Mouse (Mus musculus): ENCODE measurements around the gene Orai3. TPM values are rescaled to one million over a fixed set of nuclear protein-coding genes. Genes with fewer than 3 reads are reported as not detected.
A peak's percentile ranks its signal among the peaks of the same experiment; 100 is the strongest.

The Orai3 gene
- polyA plus RNA-seq, 1 experiment from 2014 or later, result 10.3 TPM

GRCm38 (mm10) chr7:127777474-127778266 is 8.1 kb downstream of the Orai3 start:
- Histone ChIP-seq H3K4me1 (replicated peaks) (peaks cover 29% of the 10 kb centered on the region), H3K27me3 (ENCODE audit: insufficient read depth, poor library complexity, severe bottlenecking) (no peaks in the 10 kb centered on the region), H3K4me3 (peak overlapping the region; percentile 94), H3K27ac (peak overlapping the region; percentile 100), H3K9me3 (no peaks in the 10 kb centered on the region), H3K36me3 (peaks cover 43% of the 10 kb centered on the region)
- 3% methylated on average over 66 of the region's 66 CpGs for WGBS
- peak; percentile 73 for DNase-seq (ENCODE audit: low spot score)

GRCm38 (mm10) chr7:127778350-127778749 is 8.7 kb downstream of the Orai3 start:
- DNase-seq (ENCODE audit: low spot score), result no peak
- Histone ChIP-seq H3K36me3 (peaks cover 50% of the 10 kb centered on the region), H3K4me3 (peak overlapping the region; percentile 94), H3K27ac (peak overlapping the region; percentile 100), H3K4me1 (replicated peaks) (peaks cover 29% of the 10 kb centered on the region), H3K9me3 (no peaks in the 10 kb centered on the region), H3K27me3 (ENCODE audit: insufficient read depth, poor library complexity, severe bottlenecking) (no peaks in the 10 kb centered on the region)
- 77% methylated on average over 4 of the region's 4 CpGs for WGBS

- Histone ChIP-seq H3K36me3 (peaks cover 100% of the 10 kb centered on the region), H3K27ac (no peak within 1 kb of the TSS), H3K27me3 (ENCODE audit: insufficient read depth, poor library complexity, severe bottlenecking) (no peaks in the 10 kb centered on the region), H3K4me1 (replicated peaks) (no peaks in the 10 kb centered on the region), H3K4me3 (no peak within 1 kb of the TSS), H3K9me3 (no peaks in the 10 kb centered on the region)
- DNase-seq (ENCODE audit: low spot score), result no peak
- 94% methylated on average over 7 of the region's 7 CpGs for WGBS
Observed at GRCm38 (mm10) chr7:127785308-127785707, 15.7 kb downstream of the Orai3 start, which contains the start of gene Gm49388. Gm49388 (plus strand) TSS chr7:127785608.

DNA sequence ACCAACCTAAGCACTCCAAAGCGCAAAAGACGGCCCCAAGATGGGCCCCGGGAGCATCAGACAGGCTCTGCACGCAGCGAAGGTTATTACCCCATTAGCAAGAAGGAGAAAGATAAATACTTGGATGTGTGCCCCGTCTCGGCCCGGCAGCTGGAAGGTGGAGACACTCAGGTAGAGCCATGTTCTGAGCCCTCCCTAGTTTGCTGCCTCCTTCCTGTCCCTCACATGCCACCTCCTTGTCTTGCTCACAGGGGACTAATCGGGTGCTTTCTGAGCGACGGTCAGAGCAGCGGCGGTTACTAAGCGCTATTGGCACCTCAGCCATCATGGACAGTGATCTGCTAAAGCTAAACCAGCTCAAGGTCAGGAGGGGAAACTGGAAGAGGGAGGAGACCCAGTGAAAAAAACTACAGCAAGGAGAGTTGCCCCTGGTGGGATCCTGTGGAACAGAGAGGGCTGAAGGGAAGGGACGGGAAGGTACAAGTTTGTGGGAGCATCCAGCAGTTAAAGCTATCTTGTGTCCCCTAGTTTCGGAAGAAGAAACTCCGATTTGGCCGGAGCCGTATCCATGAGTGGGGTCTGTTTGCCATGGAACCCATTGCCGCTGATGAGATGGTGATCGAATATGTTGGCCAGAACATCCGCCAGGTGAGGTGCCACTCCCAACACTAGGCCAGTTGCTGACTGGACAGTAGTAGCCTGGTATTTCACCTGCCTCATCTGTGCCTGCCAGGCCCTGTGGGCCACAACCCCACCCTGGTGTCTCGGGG is 27.6 kb downstream of the Orai3 start:
- WGBS, result 94% methylated on average over 23 of the region's 23 CpGs
- no peaks in the 10 kb centered on the region for H3K9me3 ChIP-seq
- peaks cover 93% of the 10 kb centered on the region for H3K36me3 ChIP-seq
- H3K4me1 ChIP-seq (replicated peaks), result 0 out of 2 replicates have a peak, but pooled peaks cover 11% of the 10 kb centered on the region
- DNase-seq (ENCODE audit: low spot score), result no peak
- H3K27ac ChIP-seq, result no peak overlapping the region
- H3K27me3 ChIP-seq (ENCODE audit: insufficient read depth, poor library complexity, severe bottlenecking), result no peaks in the 10 kb centered on the region
- H3K4me3 ChIP-seq, result no peak overlapping the region

DNA sequence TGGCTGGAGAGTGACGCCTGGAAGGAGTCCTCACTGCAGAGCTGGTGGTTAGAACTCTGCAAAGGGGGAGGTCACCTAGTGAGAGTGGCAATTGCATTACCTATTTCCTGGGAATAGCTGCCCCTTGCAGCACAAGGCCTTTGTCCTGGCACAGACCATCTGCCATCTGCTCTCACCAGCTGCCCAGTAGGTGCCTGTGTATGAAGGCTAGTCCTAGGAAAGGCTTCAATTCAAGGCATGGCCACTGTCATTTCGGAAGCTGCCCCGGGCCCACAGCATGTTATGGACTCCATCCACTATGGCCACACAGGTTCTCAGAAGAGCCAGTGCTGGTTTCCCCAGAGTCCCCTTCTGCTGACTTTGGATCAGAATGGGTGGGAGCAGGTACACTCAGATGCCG is 29.0 kb downstream of the Orai3 start:
- no peak for DNase-seq (ENCODE audit: low spot score)
- Histone ChIP-seq H3K27me3 (ENCODE audit: insufficient read depth, poor library complexity, severe bottlenecking) (no peaks in the 10 kb centered on the region), H3K4me1 (replicated peaks) (0 out of 2 replicates have a peak, but pooled peaks cover 11% of the 10 kb centered on the region), H3K36me3 (peaks cover 93% of the 10 kb centered on the region), H3K4me3 (no peak overlapping the region), H3K27ac (no peak overlapping the region), H3K9me3 (no peaks in the 10 kb centered on the region)
- WGBS, result 90% methylated on average over 4 of the region's 4 CpGs

DNA sequence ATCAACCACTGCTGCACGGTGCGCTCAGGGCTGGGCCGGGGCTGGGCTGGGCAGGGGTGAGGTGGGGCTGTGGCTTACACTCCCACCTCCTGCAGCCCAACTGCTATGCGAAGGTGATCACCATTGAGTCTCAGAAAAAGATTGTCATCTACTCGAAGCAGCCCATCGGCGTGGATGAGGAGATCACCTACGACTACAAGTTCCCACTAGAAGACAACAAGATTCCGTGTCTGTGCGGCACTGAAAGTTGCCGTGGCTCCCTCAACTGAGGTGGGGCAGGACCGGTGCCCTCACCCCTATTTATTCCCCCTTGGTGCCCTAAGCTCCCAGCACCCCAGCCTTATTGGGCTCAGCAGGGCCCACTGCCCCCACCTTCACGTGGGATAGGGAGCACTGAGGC is 29.6 kb downstream of the Orai3 start:
- Histone ChIP-seq H3K4me1 (replicated peaks) (0 out of 2 replicates have a peak, but pooled peaks cover 11% of the 10 kb centered on the region), H3K27me3 (ENCODE audit: insufficient read depth, poor library complexity, severe bottlenecking) (no peaks in the 10 kb centered on the region), H3K9me3 (no peaks in the 10 kb centered on the region), H3K36me3 (peaks cover 93% of the 10 kb centered on the region), H3K27ac (no peak overlapping the region), H3K4me3 (no peak overlapping the region)
- DNase-seq (ENCODE audit: low spot score), result no peak
- WGBS, result 91% methylated on average over 13 of the region's 13 CpGs

DNA sequence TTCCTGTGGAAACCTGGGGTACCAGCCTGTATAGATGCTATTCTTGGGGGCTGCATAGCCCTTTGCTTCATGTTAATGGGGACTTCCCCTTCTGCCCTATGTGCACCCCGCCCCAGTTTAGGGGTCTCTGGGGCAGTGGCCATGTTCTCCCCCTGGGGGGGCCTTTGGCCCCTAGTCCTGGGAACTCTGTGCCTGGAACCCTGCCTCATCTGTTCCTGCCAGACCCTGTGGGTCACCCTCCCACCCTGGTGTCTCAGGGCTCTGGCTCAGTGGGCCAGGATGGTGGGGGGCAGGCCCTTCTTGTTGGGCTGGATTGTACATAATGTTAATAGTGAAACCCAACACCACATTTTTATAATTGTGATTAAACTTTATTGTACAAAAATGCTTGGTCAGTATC is 30.1 kb downstream of the Orai3 start:
- DNase-seq (ENCODE audit: low spot score), result no peak
- Histone ChIP-seq H3K27ac (no peak overlapping the region), H3K9me3 (no peaks in the 10 kb centered on the region), H3K36me3 (peaks cover 94% of the 10 kb centered on the region), H3K4me1 (replicated peaks) (0 out of 2 replicates have a peak, but pooled peaks cover 11% of the 10 kb centered on the region), H3K27me3 (ENCODE audit: insufficient read depth, poor library complexity, severe bottlenecking) (no peaks in the 10 kb centered on the region), H3K4me3 (no peak overlapping the region)
- 96% methylated on average over 1 of the region's 1 CpGs for WGBS

- H3K36me3 ChIP-seq, result peaks cover 94% of the 10 kb centered on the region
Observed at GRCm38 (mm10) chr7:127800435-127801009, 30.9 kb downstream of the Orai3 start, which contains the start of gene Hsd3b7. Hsd3b7 (plus strand) TSS chr7:127800604.

GRCm38 (mm10) chr7:127801010-127801621 is 31.5 kb downstream of the Orai3 start:
- Histone ChIP-seq H3K27ac (no peak overlapping the region), H3K4me1 (replicated peaks) (0 out of 2 replicates have a peak, but pooled peaks cover 11% of the 10 kb centered on the region), H3K27me3 (ENCODE audit: insufficient read depth, poor library complexity, severe bottlenecking) (no peaks in the 10 kb centered on the region), H3K9me3 (no peaks in the 10 kb centered on the region), H3K36me3 (peaks cover 90% of the 10 kb centered on the region), H3K4me3 (no peak overlapping the region)
- 92% methylated on average over 8 of the region's 8 CpGs for whole genome bisulfite sequencing
- no peak for DNase-seq (ENCODE audit: low spot score)

More at GRCm38 (mm10) chr7:127800435-127801009, 30.9 kb downstream of the Orai3 start, which contains the start of gene Hsd3b7:
- Histone ChIP-seq H3K27ac (0 out of 2 replicates have a peak within 1 kb of the TSS, but pooled peaks have one; percentile 19), H3K27me3 (ENCODE audit: insufficient read depth, poor library complexity, severe bottlenecking) (no peaks in the 10 kb centered on the region), H3K4me3 (peak within 1 kb of the TSS; percentile 16; the same call in 1 of the 2 replicates), H3K4me1 (replicated peaks) (0 out of 2 replicates have a peak, but pooled peaks cover 11% of the 10 kb centered on the region), H3K9me3 (no peaks in the 10 kb centered on the region)
- peak; percentile 91 for DNase-seq (ENCODE audit: low spot score)
- 33% methylated on average over 6 of the region's 6 CpGs for WGBS

- Histone ChIP-seq H3K27me3 (ENCODE audit: insufficient read depth, poor library complexity, severe bottlenecking) (no peaks in the 10 kb centered on the region), H3K9me3 (no peaks in the 10 kb centered on the region), H3K4me1 (replicated peaks) (0 out of 2 replicates have a peak, but pooled peaks cover 11% of the 10 kb centered on the region), H3K36me3 (peaks cover 88% of the 10 kb centered on the region), H3K27ac (no peak overlapping the region), H3K4me3 (no peak overlapping the region)
- WGBS, result 91% methylated on average over 17 of the region's 17 CpGs
- no peak for DNase-seq (ENCODE audit: low spot score)
Observed at GRCm38 (mm10) chr7:127802313-127802712, 32.7 kb downstream of the Orai3 start.

DNA sequence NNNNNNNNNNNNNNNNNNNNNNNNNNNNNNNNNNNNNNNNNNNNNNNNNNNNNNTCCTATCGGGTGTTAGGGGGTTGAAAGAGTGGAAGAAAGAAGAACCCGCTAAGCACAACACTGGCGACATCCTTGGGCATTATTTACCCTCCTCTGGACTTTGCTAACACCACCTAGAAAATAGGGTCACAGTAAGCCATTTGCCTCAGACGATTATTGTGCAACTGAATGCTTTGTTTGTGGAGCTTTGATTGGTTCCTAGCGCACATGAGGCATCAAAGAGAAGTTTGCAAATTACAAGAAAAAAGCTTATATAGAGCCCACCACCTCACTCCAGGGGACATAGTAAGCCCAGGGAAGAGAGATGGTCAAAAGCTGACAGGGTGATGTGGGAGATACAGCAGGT is 39.2 kb downstream of the Orai3 start:
- Histone ChIP-seq H3K27me3 (ENCODE audit: insufficient read depth, poor library complexity, severe bottlenecking) (no peaks in the 10 kb centered on the region), H3K27ac (no peak overlapping the region), H3K36me3 (peaks cover 80% of the 10 kb centered on the region), H3K4me3 (no peak overlapping the region), H3K4me1 (replicated peaks) (no peaks in the 10 kb centered on the region), H3K9me3 (no peaks in the 10 kb centered on the region)
- WGBS, result 76% methylated on average over 5 of the region's 5 CpGs
- DNase-seq (ENCODE audit: low spot score), result no peak

- Histone ChIP-seq H3K9me3 (no peaks in the 10 kb centered on the region), H3K36me3 (peaks cover 80% of the 10 kb centered on the region), H3K4me3 (no peak overlapping the region), H3K27ac (no peak overlapping the region), H3K27me3 (ENCODE audit: insufficient read depth, poor library complexity, severe bottlenecking) (no peaks in the 10 kb centered on the region), H3K4me1 (replicated peaks) (no peaks in the 10 kb centered on the region)
- 86% methylated on average over 1 of the region's 1 CpGs for WGBS
- no peak for DNase-seq (ENCODE audit: low spot score)
Observed at GRCm38 (mm10) chr7:127809846-127810245, 40.2 kb downstream of the Orai3 start.
